Mouse (Mus musculus) olfactory bulb, adult 2 months (tissue): ENCODE measurements around the gene Arl4d.

ENCODE experiments used
- CTCF ChIP-seq: fragments of 200-500 bp; IDR thresholded peaks from 2 replicates; pipeline ENCODE4 v1.5.1; 2012; ENCODE audit warnings: low read depth, mild to moderate bottlenecking, low read length, moderate library complexity; ENCODE audit not compliant: insufficient read depth
- POLR2A ChIP-seq: fragments of 200-500 bp; IDR thresholded peaks from 2 replicates; pipeline ENCODE4 v1.6.1; 2012; ENCODE audit warnings: mild to moderate bottlenecking, low read depth, low read length, moderate library complexity; ENCODE audit not compliant: insufficient read depth

DNA sequence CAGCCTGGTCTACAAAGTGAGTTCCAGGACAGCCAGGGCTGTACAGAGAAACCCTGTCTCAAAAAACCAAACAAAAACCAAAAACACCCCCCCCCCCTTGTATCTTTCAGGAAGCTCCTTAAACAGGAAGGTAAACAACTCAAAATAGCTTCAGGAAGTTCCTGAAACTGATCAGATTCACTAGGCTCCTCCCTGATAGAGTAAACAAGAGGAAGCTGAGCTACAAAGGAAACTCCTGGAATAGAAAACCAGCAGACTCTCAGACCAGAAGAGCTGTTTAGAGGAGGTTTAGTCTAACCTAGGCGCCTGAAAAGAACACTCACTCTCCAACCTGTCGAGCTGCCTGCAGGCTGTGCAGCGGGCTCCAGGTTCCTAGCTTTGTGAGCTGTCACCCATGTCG lies 25.6 kb upstream of the Arl4d start:
- TF ChIP-seq POLR2A (no peak), CTCF (no peak)
